Comparison of ENCODE assay signal across 8 mouse cellular contexts in the genomic region with DNA sequence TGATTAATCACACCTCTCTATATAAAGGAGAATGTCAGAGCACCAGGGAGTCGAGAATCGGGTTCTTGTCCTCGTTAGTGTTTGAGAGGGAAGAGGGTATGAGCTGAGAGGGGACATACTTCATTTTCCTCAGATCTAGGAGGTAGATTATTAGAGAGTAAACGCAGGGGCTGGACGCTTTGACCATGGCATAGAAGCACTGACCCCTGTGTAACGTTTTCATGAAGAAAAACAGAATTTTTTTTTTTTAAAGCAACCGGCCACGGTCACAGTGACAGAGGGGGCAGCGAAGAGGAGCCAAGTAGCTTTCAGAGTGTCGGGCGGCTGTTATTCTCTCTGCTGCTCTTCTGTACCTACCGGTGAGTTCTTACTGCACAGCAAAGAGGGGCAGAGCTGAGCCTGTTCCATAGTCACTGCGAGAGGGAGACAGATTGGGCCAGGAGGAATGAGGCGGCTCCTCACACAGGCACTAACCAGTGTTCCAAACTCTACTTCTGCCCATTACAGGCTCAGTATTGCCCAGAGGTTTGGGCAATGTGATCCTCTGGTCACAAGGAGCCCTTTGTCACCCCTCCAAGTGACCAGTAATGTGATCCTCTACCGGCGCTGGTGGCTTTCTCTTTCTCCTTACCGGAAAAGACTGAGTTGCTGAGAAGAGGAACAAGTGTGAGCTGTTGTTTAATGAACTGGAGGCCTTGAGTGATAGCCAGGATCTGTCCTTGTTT. TPM values are rescaled to one million over a fixed set of nuclear protein-coding genes. Genes with fewer than 3 reads are reported as not detected.
A peak's percentile ranks its signal among the peaks of the same experiment; 100 is the strongest.
DNase-seq lines count a peak whose midpoint lies in the region; ATAC-seq and TF ChIP-seq lines count a peak whose summit lies in the region.

No protein-coding gene starts in this region.

- peak overlapping the region; percentile 89 for H3K4me2 ChIP-seq in liver, embryonic 15.5 days

- no peaks in the 10 kb centered on the region for H3K9me3 ChIP-seq in ES-Bruce4 (replicated peaks; ENCODE audit: control insufficient read depth, insufficient read depth, low read length, poor library complexity, severe bottlenecking)
- H3K9me3 ChIP-seq in embryonic facial prominence, embryonic 10.5 days: no peaks in the 10 kb centered on the region
- H3K9me3 ChIP-seq in heart, embryonic 10.5 days: no peaks in the 10 kb centered on the region
- no peaks in the 10 kb centered on the region for H3K9me3 ChIP-seq in liver, embryonic 15.5 days (replicated peaks)

- ATAC-seq in liver, embryonic 15.5 days (ENCODE audit: insufficient read depth): peak; percentile 25; the same call in 1 of the 2 replicates

- no peaks in the 10 kb centered on the region for H3K36me3 ChIP-seq in ES-Bruce4 (ENCODE audit: control insufficient read depth, insufficient read depth, low read length, poor library complexity, severe bottlenecking)
- no peaks in the 10 kb centered on the region for H3K36me3 ChIP-seq in embryonic facial prominence, embryonic 10.5 days (replicated peaks)
- no peaks in the 10 kb centered on the region for H3K36me3 ChIP-seq in heart, embryonic 10.5 days
- H3K36me3 ChIP-seq in liver, embryonic 15.5 days (replicated peaks): peaks cover 8% of the 10 kb centered on the region

- 0 out of 2 replicates have a peak, but pooled peaks cover 2% of the 10 kb centered on the region for H3K27me3 ChIP-seq in ES-Bruce4 (ENCODE audit: control insufficient read depth, insufficient read depth, low read length, poor library complexity, severe bottlenecking)
- H3K27me3 ChIP-seq in embryonic facial prominence, embryonic 10.5 days (replicated peaks; ENCODE audit: low read depth, poor library complexity, severe bottlenecking): peaks cover 31% of the 10 kb centered on the region
- no peaks in the 10 kb centered on the region; the same call in 1 of the 2 replicates for H3K27me3 ChIP-seq in heart, embryonic 10.5 days (ENCODE audit: insufficient read depth, poor library complexity, severe bottlenecking)
- H3K27me3 ChIP-seq in liver, embryonic 15.5 days: no peaks in the 10 kb centered on the region

- TF ChIP-seq CTCF in ES-Bruce4 (IDR thresholded peaks at IDR 0.05; ENCODE audit: low read depth, low read length): no peak

- no peak overlapping the region for H3K27ac ChIP-seq in ES-Bruce4 (ENCODE audit: insufficient read depth, low read length)
- H3K27ac ChIP-seq in embryonic facial prominence, embryonic 10.5 days (replicated peaks): peak overlapping the region; percentile 40; the same call in 1 of the 2 replicates
- H3K27ac ChIP-seq in heart, embryonic 10.5 days: peak overlapping the region; percentile 85
- peak overlapping the region; percentile 90 for H3K27ac ChIP-seq in liver, embryonic 15.5 days (replicated peaks)

- TF ChIP-seq POLR2A in ES-Bruce4 (IDR thresholded peaks at IDR 0.05; ENCODE audit: insufficient read depth, low read length): no peak

- DNase-seq in 416B (ENCODE audit: low read depth): peak; percentile 93
- DNase-seq in embryonic facial prominence, embryonic 10.5 days (ENCODE audit: low spot score): peak; percentile 34
- no peak for DNase-seq in heart, embryonic 10.5 days (ENCODE audit: low spot score)
- peak; percentile 61 for DNase-seq in kidney, adult 9 months
- peak; percentile 68 for DNase-seq in naive thymus-derived CD4-positive, alpha-beta T cell, adult 2 months (ENCODE audit: low read depth)
- peak; percentile 62 for DNase-seq in thymus, postnatal 4 days

- 6% methylated on average over 17 of the region's 17 CpGs for WGBS in embryonic facial prominence, embryonic 10.5 days
- WGBS in heart, embryonic 10.5 days: 7% methylated on average over 17 of the region's 17 CpGs
- WGBS in liver, embryonic 15.5 days (ENCODE audit: insufficient replicate concordance): under 1% methylated on average over 17 of the region's 17 CpGs

- H3K4me3 ChIP-seq in ES-Bruce4 (ENCODE audit: low read depth, low read length): no peak overlapping the region; the same call in 1 of the 2 replicates
- H3K4me3 ChIP-seq in embryonic facial prominence, embryonic 10.5 days: peak overlapping the region; percentile 59
- H3K4me3 ChIP-seq in heart, embryonic 10.5 days: peak overlapping the region; percentile 65
- H3K4me3 ChIP-seq in liver, embryonic 15.5 days (replicated peaks): peak overlapping the region; percentile 71

- TF ChIP-seq EP300 in ES-Bruce4 (IDR thresholded peaks at IDR 0.05; ENCODE audit: insufficient read depth, low read depth, low read length): no peak

- peak overlapping the region; percentile 16; the same call in 1 of the 2 replicates for H3K9ac ChIP-seq in ES-Bruce4 (ENCODE audit: low read depth, poor library complexity, severe bottlenecking)
- H3K9ac ChIP-seq in liver, embryonic 15.5 days: peak overlapping the region; percentile 74

- H3K4me1 ChIP-seq in ES-Bruce4 (ENCODE audit: control insufficient read depth, insufficient read depth, low read length): no peaks in the 10 kb centered on the region
- peaks cover 25% of the 10 kb centered on the region for H3K4me1 ChIP-seq in embryonic facial prominence, embryonic 10.5 days
- peaks cover 35% of the 10 kb centered on the region for H3K4me1 ChIP-seq in heart, embryonic 10.5 days
- H3K4me1 ChIP-seq in liver, embryonic 15.5 days (replicated peaks): peaks cover 67% of the 10 kb centered on the region

RNA-seq across cellular contexts. Expression of a gene that starts 0.5 kb away (rescaled TPM):
- polyA plus RNA-seq in ES-Bruce4 (2011; ENCODE audit: insufficient read depth, insufficient read length, low read depth, missing spikeins): 18.5 and 20.1 TPM in 2 replicates
- 1.1 TPM in 2 replicates for polyA plus RNA-seq in embryonic facial prominence, embryonic 10.5 days (2016; fragmentation: Nextera tagmentation; extraction: Ambion mirVana)
- polyA plus RNA-seq in heart, embryonic 10.5 days (2016; fragmentation: Nextera tagmentation; extraction: Ambion mirVana): 3.0 and 3.6 TPM in 2 replicates
- 19.2 and 20.4 TPM in 2 replicates for polyA plus RNA-seq in liver, embryonic 15.5 days (2015; fragmentation: Nextera tagmentation; extraction: Ambion mirVana)

RNA-seq across cellular contexts. Expression of a gene that starts 30.0 kb away (rescaled TPM):
- 0.27 TPM in 1 of 2 replicates, not detected in the other for polyA plus RNA-seq in ES-Bruce4 (2011; ENCODE audit: insufficient read depth, insufficient read length, low read depth, missing spikeins)
- polyA plus RNA-seq in embryonic facial prominence, embryonic 10.5 days (2016; fragmentation: Nextera tagmentation; extraction: Ambion mirVana): 0.14 TPM in 1 of 2 replicates, not detected in the other
- polyA plus RNA-seq in heart, embryonic 10.5 days (2016; fragmentation: Nextera tagmentation; extraction: Ambion mirVana): 0.06 and 0.07 TPM in 2 replicates
- 0.45 and 0.48 TPM in 2 replicates for polyA plus RNA-seq in liver, embryonic 15.5 days (2015; fragmentation: Nextera tagmentation; extraction: Ambion mirVana)

RNA-seq across cellular contexts. Expression of a gene that starts 45.5 kb away (rescaled TPM):
- 88.5 and 95.4 TPM in 2 replicates for polyA plus RNA-seq in ES-Bruce4 (2011; ENCODE audit: insufficient read depth, insufficient read length, low read depth, missing spikeins)
- polyA plus RNA-seq in embryonic facial prominence, embryonic 10.5 days (2016; fragmentation: Nextera tagmentation; extraction: Ambion mirVana): 3.0 and 5.7 TPM in 2 replicates
- polyA plus RNA-seq in heart, embryonic 10.5 days (2016; fragmentation: Nextera tagmentation; extraction: Ambion mirVana): 0.68 and 1.9 TPM in 2 replicates
- 1.4 and 2.1 TPM in 2 replicates for polyA plus RNA-seq in liver, embryonic 15.5 days (2015; fragmentation: Nextera tagmentation; extraction: Ambion mirVana)

RNA-seq across cellular contexts. Expression of a gene that starts 46.0 kb away (rescaled TPM):
- 8.1 and 8.7 TPM in 2 replicates for polyA plus RNA-seq in ES-Bruce4 (2011; ENCODE audit: insufficient read depth, insufficient read length, low read depth, missing spikeins)
- polyA plus RNA-seq in embryonic facial prominence, embryonic 10.5 days (2016; fragmentation: Nextera tagmentation; extraction: Ambion mirVana): 0.14 and 0.16 TPM in 2 replicates
- polyA plus RNA-seq in heart, embryonic 10.5 days (2016; fragmentation: Nextera tagmentation; extraction: Ambion mirVana): 0.18 and 0.44 TPM in 2 replicates
- polyA plus RNA-seq in liver, embryonic 15.5 days (2015; fragmentation: Nextera tagmentation; extraction: Ambion mirVana): 0.09 and 0.21 TPM in 2 replicates

RNA-seq across cellular contexts. Expression of a gene that starts 54.8 kb away (rescaled TPM):
- polyA plus RNA-seq in ES-Bruce4 (2011; ENCODE audit: insufficient read depth, insufficient read length, low read depth, missing spikeins): 29.6 and 32.2 TPM in 2 replicates
- polyA plus RNA-seq in embryonic facial prominence, embryonic 10.5 days (2016; fragmentation: Nextera tagmentation; extraction: Ambion mirVana): 4.2 and 4.6 TPM in 2 replicates
- 3.0 and 4.7 TPM in 2 replicates for polyA plus RNA-seq in heart, embryonic 10.5 days (2016; fragmentation: Nextera tagmentation; extraction: Ambion mirVana)
- polyA plus RNA-seq in liver, embryonic 15.5 days (2015; fragmentation: Nextera tagmentation; extraction: Ambion mirVana): 2.0 and 2.3 TPM in 2 replicates

Comparison
In these comparisons a context has a peak if more than half of its experiments do, and no peak if none do; other contexts are left out.
1. RNA of a gene that starts 45.5 kb away (polyA plus RNA-seq): 88.5 to 95.4 TPM in ES-Bruce4; 3.0 to 5.7 TPM in embryonic facial prominence, embryonic 10.5 days, 0.68 to 1.9 TPM in heart, embryonic 10.5 days and 1.4 to 2.1 TPM in liver, embryonic 15.5 days; every median in the first group is over 10 times any median in the second.